Mouse (Mus musculus) spleen, postnatal 10 days (tissue): ENCODE data around the gene Atp6v1g1.

ENCODE experiments used
- DNase-seq, 2 experiments: peaks; one replicate each; pipeline ENCODE4 v3.0.0; 2021 to 2022; ENCODE audit warnings: low spot score in 2 of 2

The Atp6v1g1 gene

GRCm38 (mm10) chr4:63580078-63580477, 35.5 kb downstream of the Atp6v1g1 start:
- DNase-seq, result no peak

DNA sequence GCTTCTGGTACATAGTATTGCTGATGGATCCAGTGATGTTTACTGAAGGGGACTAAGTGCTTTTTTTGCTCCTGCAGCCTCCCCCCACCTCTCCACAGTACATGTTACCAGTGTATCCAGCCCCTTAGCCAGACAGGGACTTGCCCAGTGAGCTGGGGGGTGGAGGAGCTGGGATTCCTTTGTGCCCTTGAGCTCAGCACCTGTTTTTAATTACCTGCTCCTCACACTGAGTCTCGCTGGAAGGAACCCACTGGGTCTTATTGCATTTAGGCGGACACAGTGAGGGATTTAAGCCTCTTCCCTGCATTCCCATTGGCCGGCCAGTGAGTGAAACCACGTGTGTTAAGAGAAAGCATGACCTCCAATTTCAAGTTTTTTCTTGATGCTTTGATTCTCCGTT, 38.0 kb downstream of the Atp6v1g1 start:
- no peak for DNase-seq

- DNase-seq, result no peak
These were observed 40.6 kb downstream of the Atp6v1g1 start for GRCm38 (mm10) chr4:63585216-63585615.

- DNase-seq, result no peak
These were observed 41.7 kb downstream of the Atp6v1g1 start for GRCm38 (mm10) chr4:63586240-63586639.

DNA sequence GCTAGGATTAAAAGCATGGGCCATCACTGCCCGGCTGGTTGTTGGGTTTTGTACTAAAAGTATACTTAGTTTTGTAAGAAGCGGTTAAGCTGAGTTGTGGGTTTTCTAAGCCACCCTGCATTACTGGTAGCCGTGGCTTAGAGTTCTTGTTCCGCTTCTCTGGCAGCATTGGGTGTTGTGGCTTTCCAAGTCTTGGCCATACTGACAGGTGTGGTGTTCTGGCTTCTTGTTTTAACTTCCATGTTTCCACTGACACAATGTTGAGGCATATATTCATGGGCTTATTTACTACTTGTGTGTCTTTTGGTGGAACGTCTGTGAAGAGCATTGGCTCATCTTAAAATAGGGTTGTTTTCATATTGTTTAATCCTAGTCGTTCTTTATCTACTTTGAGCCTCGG, 45.4 kb downstream of the Atp6v1g1 start:
- DNase-seq, result no peak

- DNase-seq, result no peak
These were observed 46.0 kb downstream of the Atp6v1g1 start for GRCm38 (mm10) chr4:63590538-63590937.

- no peak for DNase-seq
These were observed 50.0 kb downstream of the Atp6v1g1 start for GRCm38 (mm10) chr4:63594459-63595110.

GRCm38 (mm10) chr4:63595259-63595658, 50.7 kb downstream of the Atp6v1g1 start:
- DNase-seq, result no peak

DNA sequence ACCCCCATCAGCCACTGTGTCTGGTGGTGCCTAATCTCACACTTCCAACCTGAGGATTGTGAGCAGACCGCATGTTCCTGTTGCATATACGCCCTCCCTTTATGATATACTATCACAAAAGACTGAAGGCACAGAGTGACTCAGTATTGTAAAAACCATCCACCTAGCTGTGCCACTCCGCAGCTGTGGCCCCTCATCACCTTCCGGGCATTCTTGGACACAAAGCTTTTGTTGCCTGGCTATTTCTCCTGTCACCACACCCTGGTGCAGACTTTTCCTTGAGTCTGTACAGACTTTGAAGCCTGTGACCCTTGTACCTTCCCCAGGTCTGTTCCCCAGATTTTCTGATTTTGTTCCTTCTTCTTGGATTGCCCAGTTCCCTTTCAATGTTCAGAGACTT, 51.4 kb downstream of the Atp6v1g1 start:
- no peak for DNase-seq
